Mouse (Mus musculus): Measurements from ENCODE around the gene Dio1. TPM values are rescaled to one million over a fixed set of nuclear protein-coding genes. Genes with fewer than 3 reads are reported as not detected.

Gene Dio1
- total RNA-seq, 1 experiment: not detected

DNA sequence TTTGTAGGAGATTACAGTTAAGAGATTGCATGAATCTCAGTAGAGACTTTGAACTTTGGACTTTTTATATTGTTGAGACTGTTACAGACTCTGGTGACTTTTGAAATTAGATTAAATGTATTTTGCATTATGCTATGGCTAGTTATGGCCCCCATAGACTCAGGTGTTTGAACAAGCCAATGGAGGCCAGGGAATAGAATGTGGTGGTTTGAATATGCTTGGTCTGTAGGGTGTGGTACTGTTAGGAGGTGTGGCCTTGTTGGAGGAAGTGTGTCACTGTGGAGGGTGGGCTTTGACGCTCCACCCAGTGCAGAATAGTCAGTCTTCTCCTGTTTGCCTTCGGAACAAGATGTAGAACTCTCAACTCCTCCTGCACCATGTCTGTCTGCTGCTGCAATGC lies 16.1 kb upstream of the Dio1 start:
- TF ChIP-seq ZNF384 (IDR thresholded peaks at IDR 0.05; ENCODE audit: low read depth, low read length) (no peak), MAFK (IDR thresholded peaks at IDR 0.05; ENCODE audit: insufficient read depth, low read depth, low read length) (no peak), HCFC1 (IDR thresholded peaks at IDR 0.05; ENCODE audit: borderline replicate concordance, insufficient read depth, low read length) (no peak), CHD2 (IDR thresholded peaks at IDR 0.05; ENCODE audit: low read depth, low read length) (no peak), ZC3H11A (IDR thresholded peaks at IDR 0.05; ENCODE audit: borderline replicate concordance, low read depth, low read length) (no peak)
- Histone ChIP-seq H3K9me3 (ENCODE audit: control insufficient read depth, insufficient read depth, low read depth, low read length) (no peaks in the 10 kb centered on the region), H3K27ac (ENCODE audit: insufficient read depth, low read depth, low read length, poor library complexity, severe bottlenecking) (no peak overlapping the region), H3K4me1 (ENCODE audit: control insufficient read depth in 2 of 2, insufficient read depth in 2 of 2, low read length in 2 of 2, poor library complexity in 1 of 2) (no peaks in the 10 kb centered on the region), H3K9ac (ENCODE audit: insufficient read depth, low read depth, low read length, poor library complexity, severe bottlenecking) (no peak overlapping the region), H3K36me3 (ENCODE audit: control insufficient read depth, insufficient read depth, low read length, poor library complexity, severe bottlenecking) (peaks cover 2% of the 10 kb centered on the region; the same call in 1 of the 2 replicates), H3K4me3 (ENCODE audit: insufficient read depth in 1 of 2, low read depth in 1 of 2, low read length in 2 of 2, poor library complexity in 1 of 2, severe bottlenecking in 1 of 2) (no peak overlapping the region)
- no peak for DNase-seq (ENCODE audit: low read depth, low spot score)
- in situ Hi-C loops (cut with MboI; ENCODE audit: low sequenced_read_pairs in 2 of 2, unreplicated experiment in 2 of 2): no loop called here

DNA sequence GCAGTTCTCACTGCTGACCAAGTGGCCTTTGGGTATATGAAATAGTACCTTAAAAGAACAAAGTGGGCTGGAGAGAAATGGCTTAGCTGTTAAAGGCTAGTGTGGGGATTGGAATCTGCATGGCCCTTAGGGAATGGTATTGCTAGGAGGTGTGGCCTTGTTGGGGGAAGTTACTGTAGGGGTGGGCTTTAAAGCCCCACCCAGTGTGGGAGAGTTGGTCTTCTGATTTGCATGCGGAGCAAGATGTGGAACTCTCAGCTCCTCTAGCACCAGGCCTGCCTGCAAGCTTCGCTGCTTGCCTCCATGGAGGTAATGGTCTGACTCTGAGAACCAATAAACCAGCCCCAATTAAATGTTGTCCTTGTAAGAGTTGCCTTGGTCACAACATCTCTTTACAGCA lies 14.1 kb upstream of the Dio1 start:
- Histone ChIP-seq H3K9me3 (ENCODE audit: control insufficient read depth, insufficient read depth, low read depth, low read length) (no peaks in the 10 kb centered on the region), H3K27ac (ENCODE audit: insufficient read depth, low read depth, low read length, poor library complexity, severe bottlenecking) (no peak overlapping the region), H3K36me3 (ENCODE audit: control insufficient read depth, insufficient read depth, low read length, poor library complexity, severe bottlenecking) (peaks cover 2% of the 10 kb centered on the region; the same call in 1 of the 2 replicates), H3K4me3 (ENCODE audit: insufficient read depth in 1 of 2, low read depth in 1 of 2, low read length in 2 of 2, poor library complexity in 1 of 2, severe bottlenecking in 1 of 2) (no peak overlapping the region), H3K9ac (ENCODE audit: insufficient read depth, low read depth, low read length, poor library complexity, severe bottlenecking) (no peak overlapping the region), H3K4me1 (ENCODE audit: control insufficient read depth in 2 of 2, insufficient read depth in 2 of 2, low read length in 2 of 2, poor library complexity in 1 of 2) (no peaks in the 10 kb centered on the region)
- no peak for TF ChIP-seq ZNF384 (IDR thresholded peaks at IDR 0.05; ENCODE audit: low read depth, low read length)
- TF ChIP-seq HCFC1 (IDR thresholded peaks at IDR 0.05; ENCODE audit: borderline replicate concordance, insufficient read depth, low read length): no peak
- no peak for TF ChIP-seq MAFK (IDR thresholded peaks at IDR 0.05; ENCODE audit: insufficient read depth, low read depth, low read length)
- no peak for TF ChIP-seq CHD2 (IDR thresholded peaks at IDR 0.05; ENCODE audit: low read depth, low read length)
- no peak for TF ChIP-seq ZC3H11A (IDR thresholded peaks at IDR 0.05; ENCODE audit: borderline replicate concordance, low read depth, low read length)
- in situ Hi-C loops (cut with MboI; ENCODE audit: low sequenced_read_pairs in 2 of 2, unreplicated experiment in 2 of 2): no loop called here
- no peak for DNase-seq (ENCODE audit: low read depth, low spot score)

DNA sequence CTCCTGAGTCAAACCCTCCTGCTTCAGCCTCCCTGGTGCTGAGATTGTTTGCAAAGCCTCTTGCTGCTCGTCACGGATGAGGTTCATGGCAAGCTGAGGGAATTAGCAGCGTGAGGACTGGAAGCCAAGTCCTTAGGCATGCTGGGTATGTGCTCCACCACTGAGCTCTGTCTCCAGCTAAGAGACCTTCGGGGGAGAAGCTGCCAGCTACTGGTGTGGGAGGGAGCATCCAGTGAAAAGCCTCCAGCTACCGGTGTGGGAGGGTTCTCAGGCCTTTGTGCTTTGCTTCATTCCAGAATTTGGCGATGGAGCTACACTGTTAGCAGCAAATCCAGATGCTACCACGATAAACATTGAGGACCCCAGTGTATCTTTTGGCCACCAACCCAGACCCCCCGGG lies 11.7 kb upstream of the Dio1 start:
- Histone ChIP-seq H3K36me3 (ENCODE audit: control insufficient read depth, insufficient read depth, low read length, poor library complexity, severe bottlenecking) (peaks cover 2% of the 10 kb centered on the region; the same call in 1 of the 2 replicates), H3K4me3 (ENCODE audit: insufficient read depth in 1 of 2, low read depth in 1 of 2, low read length in 2 of 2, poor library complexity in 1 of 2, severe bottlenecking in 1 of 2) (no peak overlapping the region), H3K27ac (ENCODE audit: insufficient read depth, low read depth, low read length, poor library complexity, severe bottlenecking) (no peak overlapping the region), H3K4me1 (ENCODE audit: control insufficient read depth in 2 of 2, insufficient read depth in 2 of 2, low read length in 2 of 2, poor library complexity in 1 of 2) (0 out of 4 replicates have a peak, but pooled peaks cover 0 to 2% of the 10 kb centered on the region in 2 experiments), H3K9ac (ENCODE audit: insufficient read depth, low read depth, low read length, poor library complexity, severe bottlenecking) (no peak overlapping the region), H3K9me3 (ENCODE audit: control insufficient read depth, insufficient read depth, low read depth, low read length) (no peaks in the 10 kb centered on the region)
- TF ChIP-seq CHD2 (IDR thresholded peaks at IDR 0.05; ENCODE audit: low read depth, low read length) (no peak), MAFK (IDR thresholded peaks at IDR 0.05; ENCODE audit: insufficient read depth, low read depth, low read length) (no peak), ZC3H11A (IDR thresholded peaks at IDR 0.05; ENCODE audit: borderline replicate concordance, low read depth, low read length) (no peak), ZNF384 (IDR thresholded peaks at IDR 0.05; ENCODE audit: low read depth, low read length) (no peak), HCFC1 (IDR thresholded peaks at IDR 0.05; ENCODE audit: borderline replicate concordance, insufficient read depth, low read length) (no peak)
- DNase-seq (ENCODE audit: low read depth, low spot score): no peak
- in situ Hi-C loops (cut with MboI; ENCODE audit: low sequenced_read_pairs in 2 of 2, unreplicated experiment in 2 of 2): no loop called here

DNA sequence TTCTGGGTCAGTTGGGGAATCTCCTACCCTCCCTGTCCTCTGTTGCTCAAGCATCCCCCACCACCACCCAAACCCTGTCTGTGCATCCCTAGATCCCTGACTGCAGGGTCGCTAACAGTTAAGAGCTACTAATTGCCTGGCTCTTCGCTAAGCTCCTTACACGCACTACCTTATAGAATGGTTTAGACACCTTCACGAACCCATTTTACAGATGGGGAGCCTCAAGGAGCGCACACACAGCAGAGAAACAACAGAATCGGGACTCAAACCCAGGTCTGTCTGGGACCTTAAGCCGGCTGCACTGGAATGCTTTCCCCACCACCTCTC lies 7.5 kb upstream of the Dio1 start:
- Histone ChIP-seq H3K4me3 (ENCODE audit: insufficient read depth in 1 of 2, low read depth in 1 of 2, low read length in 2 of 2, poor library complexity in 1 of 2, severe bottlenecking in 1 of 2) (peak overlapping the region; percentile 80 to 88), H3K9ac (ENCODE audit: insufficient read depth, low read depth, low read length, poor library complexity, severe bottlenecking) (peak overlapping the region; percentile 74), H3K27ac (ENCODE audit: insufficient read depth, low read depth, low read length, poor library complexity, severe bottlenecking) (no peak overlapping the region), H3K4me1 (ENCODE audit: control insufficient read depth in 2 of 2, insufficient read depth in 2 of 2, low read length in 2 of 2, poor library complexity in 1 of 2) (0 out of 4 replicates have a peak, but pooled peaks cover 0 to 5% of the 10 kb centered on the region in 2 experiments), H3K9me3 (ENCODE audit: control insufficient read depth, insufficient read depth, low read depth, low read length) (no peaks in the 10 kb centered on the region), H3K36me3 (ENCODE audit: control insufficient read depth, insufficient read depth, low read length, poor library complexity, severe bottlenecking) (peaks cover 2% of the 10 kb centered on the region; the same call in 1 of the 2 replicates)
- TF ChIP-seq ZC3H11A (IDR thresholded peaks at IDR 0.05; ENCODE audit: borderline replicate concordance, low read depth, low read length) (no peak), HCFC1 (IDR thresholded peaks at IDR 0.05; ENCODE audit: borderline replicate concordance, insufficient read depth, low read length) (no peak), ZNF384 (IDR thresholded peaks at IDR 0.05; ENCODE audit: low read depth, low read length) (no peak), CHD2 (IDR thresholded peaks at IDR 0.05; ENCODE audit: low read depth, low read length) (no peak), MAFK (IDR thresholded peaks at IDR 0.05; ENCODE audit: insufficient read depth, low read depth, low read length) (no peak)
- no peak for DNase-seq (ENCODE audit: low read depth, low spot score)
- in situ Hi-C loops (cut with MboI; ENCODE audit: low sequenced_read_pairs in 2 of 2, unreplicated experiment in 2 of 2): no loop called here
